Mouse (Mus musculus): ENCODE measurements around the gene Zfp638.

GRCm38 (mm10) chr6:84009172-84009872, 142.4 kb downstream of the Zfp638 start:
- TF ChIP-seq CTCF (IDR thresholded peaks at IDR 0.05; ENCODE audit: low read depth) (no peak), EP300 (IDR thresholded peaks at IDR 0.05; ENCODE audit: low read depth) (no peak)
